Mouse (Mus musculus) brain, embryonic 14.5 days (tissue): Measurements from ENCODE around the gene Dlg4.

Experiments used
- CTCF ChIP-seq: fragments of 200-500 bp; IDR thresholded peaks from 2 replicates; pipeline ENCODE4 v1.5.1; 2012; ENCODE audit warnings: inconsistent platforms, mild to moderate bottlenecking, moderate library complexity, borderline replicate concordance; ENCODE audit not compliant: insufficient read depth, insufficient read length; ENCODE audit errors: extremely low read depth
- POLR2A ChIP-seq: fragments of 200-500 bp; IDR thresholded peaks from 2 replicates; pipeline ENCODE4 v1.6.1; 2012; ENCODE audit warnings: mild to moderate bottlenecking, inconsistent platforms, borderline replicate concordance; ENCODE audit not compliant: poor library complexity, insufficient read depth, insufficient read length, severe bottlenecking; ENCODE audit errors: extremely low read depth

- TF ChIP-seq POLR2A (no peak), CTCF (no peak)
These were observed 4.8 kb downstream of the Dlg4 start for GRCm38 (mm10) chr11:70021264-70022132.
